Mouse (Mus musculus) naive thymus-derived CD4-positive, alpha-beta T cell, adult 2 months (primary cell): ENCODE measurements around the gene Synj2.

ENCODE experiments used
- DNase-seq: peaks from one replicate; pipeline ENCODE4 v3.0.0-alpha.2; 2011; ENCODE audit warnings: low read depth

Synj2 gene

GRCm38 (mm10) chr17:5976221-5977055 lies 35.4 kb downstream of the Synj2 start:
- peak; percentile 55 for DNase-seq

DNA sequence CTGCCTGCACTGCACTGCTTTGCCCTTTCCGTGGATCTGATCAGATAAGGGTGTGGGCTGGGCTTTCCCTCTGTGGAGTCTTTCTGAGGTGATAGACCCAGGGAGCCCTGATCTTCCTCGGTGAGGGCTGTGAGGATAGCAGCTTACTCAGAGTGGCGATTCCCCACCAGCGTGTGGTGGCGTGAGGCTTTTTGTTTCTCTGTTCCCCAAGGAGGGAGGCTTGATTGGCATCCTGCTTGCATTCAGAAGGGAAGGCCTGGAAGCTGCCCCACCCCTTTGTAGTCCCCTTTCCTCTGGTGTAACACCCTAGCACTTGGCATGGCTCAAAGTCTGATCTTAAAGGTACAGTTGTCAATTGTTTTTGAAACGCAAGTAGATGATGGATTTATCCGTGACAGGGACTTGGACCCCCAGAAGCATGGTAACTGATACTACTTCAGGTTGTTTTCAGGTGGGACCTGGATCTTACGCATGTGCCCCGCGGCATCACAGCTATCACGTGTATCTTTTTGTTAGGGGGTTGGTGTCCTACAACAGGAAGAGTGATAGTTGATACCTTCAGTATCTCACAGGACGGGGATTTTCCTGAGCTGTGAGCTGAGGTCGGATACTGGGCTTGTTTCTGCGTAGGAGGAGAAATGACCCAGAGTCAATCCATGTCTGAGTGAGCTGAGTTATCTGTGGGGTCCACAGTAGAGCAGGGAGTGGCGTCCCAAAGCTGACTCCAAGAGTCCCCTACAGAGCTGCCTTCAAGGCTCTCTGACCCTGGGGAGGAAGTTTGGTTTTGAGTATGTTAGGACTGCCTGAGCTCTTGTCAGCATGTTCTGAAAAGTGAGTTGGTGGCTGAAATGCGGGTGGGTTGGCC lies 36.2 kb downstream of the Synj2 start:
- peak; percentile 43 for DNase-seq

- no peak for DNase-seq
Measured at GRCm38 (mm10) chr17:5977921-5978504, 36.9 kb downstream of the Synj2 start.

DNA sequence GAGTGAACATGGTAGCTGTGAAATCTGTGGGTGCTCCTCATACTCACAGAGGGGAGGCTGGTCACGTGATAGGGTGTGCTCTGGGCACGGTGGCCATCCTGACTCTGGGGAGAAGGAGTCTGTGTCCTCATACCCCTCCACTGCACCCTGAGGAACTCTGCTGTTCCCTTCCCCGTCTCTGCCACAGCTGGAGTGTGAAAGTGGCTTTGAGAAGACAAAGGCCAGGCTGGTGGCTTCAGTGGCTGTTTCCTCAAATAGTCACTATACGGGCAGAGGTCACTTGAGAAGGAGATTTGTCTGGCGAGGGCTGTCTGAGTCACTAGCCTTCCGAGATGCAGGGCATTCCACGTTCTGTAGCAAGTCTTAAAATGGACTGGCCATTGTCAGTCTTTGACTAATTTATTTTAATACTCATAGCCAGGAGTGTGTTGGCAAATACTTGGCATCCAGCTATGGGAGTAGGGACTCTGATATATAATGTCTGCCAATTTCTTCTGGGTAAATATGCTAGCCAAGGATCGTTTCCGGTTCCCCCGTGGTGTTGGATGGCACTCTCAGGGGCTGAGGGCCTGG lies 37.5 kb downstream of the Synj2 start:
- no peak for DNase-seq

- DNase-seq = peak; percentile 59
Measured at GRCm38 (mm10) chr17:5980860-5981259, 39.8 kb downstream of the Synj2 start.

- no peak for DNase-seq
Measured at GRCm38 (mm10) chr17:5983150-5983549, 42.1 kb downstream of the Synj2 start.

- DNase-seq = no peak
Measured at GRCm38 (mm10) chr17:5983901-5984300, 42.8 kb downstream of the Synj2 start.

GRCm38 (mm10) chr17:5984700-5985231 lies 43.7 kb downstream of the Synj2 start:
- no peak for DNase-seq

DNA sequence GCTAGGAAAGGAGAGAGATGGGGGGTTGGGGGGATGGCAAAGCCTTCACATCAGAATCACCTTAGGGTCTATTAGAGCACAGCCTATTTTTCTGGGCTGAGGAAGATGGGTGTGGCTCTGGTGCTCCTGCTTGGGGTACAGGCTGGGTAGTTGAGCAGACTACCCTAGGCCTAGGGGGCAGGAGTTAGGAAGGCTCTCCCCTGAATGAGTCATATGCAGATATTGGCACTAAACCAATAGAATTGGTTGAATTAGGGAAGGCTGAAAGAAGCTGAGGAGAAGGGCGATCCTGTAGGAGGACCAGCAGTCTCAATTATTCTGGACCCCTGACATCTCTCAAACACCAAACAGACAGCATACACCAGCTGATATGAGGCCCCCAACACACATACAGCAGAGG lies 44.2 kb downstream of the Synj2 start:
- DNase-seq = no peak

DNA sequence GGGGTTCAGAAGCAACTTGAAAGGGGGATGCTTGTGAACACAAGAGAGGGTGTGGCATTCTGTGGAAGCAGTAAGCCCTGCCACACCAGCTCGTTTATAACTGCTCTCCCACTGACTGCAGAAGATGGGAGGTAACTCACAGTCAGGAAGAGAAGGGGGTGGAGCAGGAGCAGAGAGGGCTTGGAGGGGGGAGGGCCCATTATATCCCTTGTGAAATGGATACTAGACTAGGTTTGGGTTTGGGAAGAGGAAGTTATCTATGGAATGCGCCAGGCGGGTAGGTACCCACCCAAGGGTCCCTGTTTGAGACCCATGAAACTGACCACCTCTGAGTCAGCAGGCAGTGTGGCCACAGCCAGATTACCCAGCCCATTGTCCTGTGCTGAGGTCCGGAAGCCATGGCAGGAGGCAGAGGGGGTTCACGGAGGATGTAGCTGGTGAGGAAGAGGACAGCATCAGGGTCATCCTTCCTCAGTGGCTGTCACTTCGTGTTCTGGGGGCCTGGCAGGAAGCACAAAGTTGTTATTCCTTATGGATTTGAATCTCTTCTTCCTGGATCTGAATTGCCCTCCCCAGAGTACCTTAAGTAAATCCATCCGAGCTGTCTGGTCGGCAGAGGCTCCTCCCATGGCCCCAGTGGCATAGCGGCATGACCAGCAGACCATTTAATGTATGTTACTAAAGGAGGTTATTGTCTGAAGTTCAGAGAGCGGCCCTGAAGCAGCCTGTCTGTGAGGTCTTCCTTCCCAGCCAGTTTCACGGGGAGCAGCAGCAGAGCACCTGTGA lies 46.4 kb downstream of the Synj2 start:
- no peak for DNase-seq

DNA sequence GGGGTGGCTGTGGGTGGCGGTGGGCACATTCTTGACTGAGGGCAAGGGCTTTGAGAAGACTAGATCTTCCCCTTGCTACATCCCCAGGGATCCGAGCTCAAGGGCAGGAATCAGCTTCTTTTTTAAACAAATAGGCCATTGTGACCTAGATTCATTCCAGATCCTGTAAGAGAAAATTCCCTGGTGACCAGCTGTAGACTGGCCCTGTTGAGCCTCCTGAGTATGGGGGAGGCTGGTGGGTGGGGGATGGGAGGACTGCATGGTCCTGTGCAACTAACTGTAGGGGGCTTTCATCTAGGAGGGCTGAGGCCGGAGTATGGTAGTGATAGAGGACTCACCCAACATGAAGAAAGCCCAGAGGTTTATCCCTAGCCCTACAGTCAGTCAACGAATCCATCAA lies 47.0 kb downstream of the Synj2 start:
- DNase-seq = no peak

GRCm38 (mm10) chr17:5992866-5993580 lies 51.9 kb downstream of the Synj2 start:
- no peak for DNase-seq

DNA sequence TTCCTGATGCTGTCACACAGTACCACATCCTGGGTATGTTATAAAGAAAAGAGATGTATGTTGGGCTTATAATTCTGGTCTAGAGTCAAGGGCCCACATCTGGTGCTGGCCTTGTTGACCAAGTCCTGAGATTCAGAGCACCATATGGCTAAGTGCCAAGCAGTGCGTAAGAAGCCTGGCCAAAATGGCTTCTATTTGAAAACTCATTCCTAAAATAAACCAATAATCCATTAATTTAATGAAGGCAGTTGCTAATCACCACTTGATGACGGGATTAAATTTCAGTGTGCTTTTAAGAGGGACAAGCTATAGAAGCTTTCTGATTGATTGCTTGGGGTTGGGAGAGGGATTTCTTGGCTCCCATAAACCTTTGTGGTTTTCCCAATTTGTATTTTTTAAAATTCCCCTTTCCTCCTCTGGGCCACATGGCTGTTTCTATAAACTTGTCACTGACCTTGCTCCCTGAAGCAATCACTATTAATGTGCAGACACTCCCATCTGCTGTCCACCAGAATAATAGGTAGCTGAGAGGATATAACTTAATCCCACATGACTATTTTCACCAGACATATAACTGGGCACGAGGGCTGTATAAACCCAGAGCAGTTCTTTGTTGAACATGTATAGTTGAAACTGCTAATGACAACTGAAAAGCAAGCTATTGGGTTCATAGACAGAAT lies 52.6 kb downstream of the Synj2 start:
- DNase-seq = no peak

DNA sequence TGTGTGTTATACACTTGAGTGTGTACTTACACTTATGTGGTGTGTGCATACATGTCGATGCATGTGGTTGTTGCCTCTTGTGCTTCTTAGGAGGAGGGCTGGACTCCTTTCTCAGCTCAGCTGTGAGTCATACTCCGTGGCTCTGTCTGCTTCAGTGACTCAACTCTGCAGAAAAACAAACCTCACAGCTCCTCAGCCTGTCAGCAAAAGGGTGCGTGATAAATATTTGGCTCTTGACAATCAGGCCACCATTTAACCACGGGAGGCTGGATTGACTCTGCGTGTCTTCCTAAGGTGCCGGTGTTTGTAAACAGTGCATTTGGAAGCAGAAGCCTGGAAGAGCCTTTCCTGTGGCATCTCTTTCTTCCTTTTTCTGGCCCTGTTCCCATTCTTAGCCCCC lies 53.5 kb downstream of the Synj2 start:
- no peak for DNase-seq

DNA sequence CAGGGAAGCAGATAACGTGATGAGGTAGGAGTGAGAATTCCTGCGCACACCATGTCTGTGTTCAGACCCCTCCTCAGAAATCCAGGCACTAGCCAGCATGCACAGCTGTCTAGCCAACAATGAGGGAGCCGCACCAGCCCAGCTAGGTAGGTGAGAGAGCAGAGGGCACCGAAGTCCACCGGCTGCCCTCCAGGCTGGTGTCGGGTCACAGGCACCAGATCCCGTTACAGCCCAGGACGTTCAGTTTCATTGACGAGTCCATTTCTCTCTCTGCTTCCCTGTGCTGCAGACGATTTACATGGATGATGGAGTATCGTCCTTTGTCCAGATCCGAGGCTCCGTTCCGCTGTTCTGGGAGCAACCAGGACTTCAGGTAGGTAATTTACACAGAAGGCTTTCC lies 55.5 kb downstream of the Synj2 start:
- no peak for DNase-seq

GRCm38 (mm10) chr17:5997380-5998234 lies 56.5 kb downstream of the Synj2 start:
- DNase-seq = no peak

- DNase-seq = no peak
Measured at GRCm38 (mm10) chr17:5998235-5998500, 57.1 kb downstream of the Synj2 start.

DNA sequence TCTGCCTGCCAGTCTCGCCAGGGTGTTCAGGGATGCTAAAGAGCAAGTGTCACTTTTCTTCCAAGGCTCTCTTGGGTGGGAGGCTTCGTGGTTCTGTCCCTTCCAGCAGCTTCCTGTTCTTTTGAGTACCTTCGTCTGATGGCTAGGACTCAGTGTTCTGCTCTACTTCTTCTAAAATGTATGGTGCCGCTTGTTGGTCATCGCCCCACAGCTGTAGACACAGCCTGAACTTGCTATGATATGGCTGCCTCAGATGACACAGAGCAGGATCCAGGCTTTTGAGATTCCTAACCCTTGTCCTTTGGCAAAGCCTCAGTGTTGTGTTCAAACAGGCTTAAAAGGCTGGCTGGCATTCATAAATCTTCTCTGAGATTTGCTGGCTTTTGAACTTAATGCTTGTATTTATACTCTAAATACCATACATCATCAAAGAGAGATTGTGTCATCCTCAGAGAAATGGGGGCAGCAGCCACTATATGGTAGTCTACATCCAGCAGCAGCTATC lies 58.0 kb downstream of the Synj2 start:
- no peak for DNase-seq

- DNase-seq = no peak
Measured at GRCm38 (mm10) chr17:6000864-6001319, 59.8 kb downstream of the Synj2 start.
